Mouse (Mus musculus): ENCODE data around the gene Ggn. TPM values are rescaled to one million over a fixed set of nuclear protein-coding genes. Genes with fewer than 3 reads are reported as not detected.
"Not testable (repeated sequence)": the region's sequence is repeated elsewhere in the genome, so short reads cannot be mapped to it uniquely, and the experiment has no call there.

Ggn gene
- total RNA-seq (2021), result 1 to 10 TPM; 1.1 to 1.7 TPM
- polyA plus RNA-seq (2012; rRNA removed), result 3.0 and 3.8 TPM in 2 replicates
- long read RNA-seq, result 0 reads

- peak; percentile 88 for DNase-seq
These were observed at the start of gene Ggn, which contains the start of gene Spred3 for GRCm38 (mm10) chr7:29170066-29170754. TSS of gene Ggn (plus strand) at chr7:29170210. TSS of gene Spred3 (minus strand) at chr7:29170411.

DNA sequence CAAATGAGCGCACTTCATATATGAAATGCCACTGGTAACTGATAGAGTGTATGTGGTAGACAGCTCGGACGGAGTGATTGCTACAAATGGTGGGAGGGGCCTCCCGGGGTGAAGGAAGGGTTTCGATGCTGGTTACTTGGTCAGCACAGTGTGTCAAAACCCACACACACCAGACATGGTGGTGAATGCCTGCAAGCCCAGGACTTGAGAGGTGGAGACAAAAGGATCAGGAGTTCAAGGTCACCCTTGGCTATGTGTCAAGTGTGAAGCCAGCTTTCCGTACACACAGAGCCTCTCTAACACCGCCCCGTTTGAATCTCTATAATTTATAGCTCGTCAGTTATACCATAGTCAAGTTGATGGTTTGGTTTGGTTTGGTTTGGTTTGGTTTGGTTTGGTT, 47.2 kb upstream of the Ggn start:
- no peak for DNase-seq

GRCm38 (mm10) chr7:29123531-29124358, 46.3 kb upstream of the Ggn start:
- DNase-seq, result no peak

DNA sequence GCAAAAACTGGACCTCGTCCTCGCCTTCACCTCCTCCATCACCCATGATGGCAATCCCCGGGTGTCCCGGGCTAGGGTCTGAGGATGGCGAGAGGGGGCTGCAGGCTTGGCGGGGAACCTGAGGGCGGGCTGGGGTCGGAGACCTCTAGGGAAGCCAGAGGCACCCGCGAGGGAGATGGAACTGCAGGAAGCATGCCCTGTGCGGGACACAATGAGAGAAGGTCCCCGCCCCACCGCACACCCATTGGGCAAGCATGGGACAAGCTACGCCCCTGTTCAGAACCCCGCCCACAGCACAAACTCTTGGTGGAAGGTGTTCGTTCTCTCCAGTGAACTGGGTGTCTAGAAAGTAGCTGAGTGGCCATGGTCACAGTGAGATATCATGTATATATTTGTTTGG, 45.0 kb upstream of the Ggn start, which contains the start of gene Ryr1:
Ryr1 (minus strand) TSS at position 210 of the 400 bp plus-strand sequence.
- DNase-seq, result peak; percentile 74

- peak; percentile 71 for DNase-seq
These were observed 43.7 kb upstream of the Ggn start for GRCm38 (mm10) chr7:29126173-29126915.

GRCm38 (mm10) chr7:29128725-29129124, 41.3 kb upstream of the Ggn start:
- DNase-seq, result no peak

DNA sequence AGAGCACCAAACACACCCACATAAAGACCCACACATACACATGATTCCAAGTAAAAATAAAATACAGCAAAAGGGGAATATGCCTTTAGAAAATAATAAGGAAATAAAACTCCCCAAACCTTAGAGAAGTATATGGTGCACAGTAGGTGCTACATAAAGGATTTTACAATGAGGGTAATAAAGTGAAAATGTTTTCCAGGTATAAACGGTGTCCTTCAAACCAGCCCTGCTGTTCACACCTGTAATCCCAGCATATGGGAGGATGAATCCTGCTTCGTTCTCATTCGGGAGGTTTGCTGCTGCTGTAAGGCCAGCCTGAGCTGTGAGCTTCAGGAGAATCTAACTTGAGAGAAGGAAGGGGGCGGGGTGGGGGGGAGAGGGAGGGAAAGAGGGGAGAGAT, 35.8 kb upstream of the Ggn start:
- no peak for DNase-seq

- DNase-seq, result peak; percentile 25
These were observed 35.2 kb upstream of the Ggn start, which contains the start of gene Rasgrp4 for GRCm38 (mm10) chr7:29134693-29135386. TSS of gene Rasgrp4 (plus strand) at chr7:29134851.

- peak; percentile 60 for DNase-seq
These were observed 32.6 kb upstream of the Ggn start for GRCm38 (mm10) chr7:29137429-29137828.

GRCm38 (mm10) chr7:29139237-29139636, 30.8 kb upstream of the Ggn start:
- DNase-seq, result not testable (repeated sequence)

- DNase-seq, result no peak
These were observed 28.6 kb upstream of the Ggn start for GRCm38 (mm10) chr7:29141416-29141815.

DNA sequence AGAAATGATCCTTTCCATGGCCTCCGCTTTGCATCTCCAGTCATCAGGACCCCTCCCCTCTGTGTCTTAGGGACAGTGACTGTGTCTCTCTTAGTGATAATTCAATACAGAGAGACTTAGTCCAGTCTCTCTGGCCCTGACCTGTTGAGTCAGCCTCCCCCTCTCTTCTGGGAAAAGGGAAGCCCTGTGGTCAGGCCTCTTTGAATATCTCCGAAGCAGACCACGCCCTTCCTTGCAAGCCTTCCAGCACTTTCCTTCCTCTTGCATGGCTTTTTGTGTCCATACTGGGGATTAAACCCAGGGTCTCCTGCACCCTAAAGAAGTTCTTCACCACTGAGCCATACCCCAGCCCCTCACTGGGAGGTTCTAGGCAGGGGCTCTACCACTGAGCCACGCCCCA, 26.0 kb upstream of the Ggn start:
- peak; percentile 38 for DNase-seq

- DNase-seq, result no peak
These were observed 23.2 kb upstream of the Ggn start for GRCm38 (mm10) chr7:29146625-29147367.

DNA sequence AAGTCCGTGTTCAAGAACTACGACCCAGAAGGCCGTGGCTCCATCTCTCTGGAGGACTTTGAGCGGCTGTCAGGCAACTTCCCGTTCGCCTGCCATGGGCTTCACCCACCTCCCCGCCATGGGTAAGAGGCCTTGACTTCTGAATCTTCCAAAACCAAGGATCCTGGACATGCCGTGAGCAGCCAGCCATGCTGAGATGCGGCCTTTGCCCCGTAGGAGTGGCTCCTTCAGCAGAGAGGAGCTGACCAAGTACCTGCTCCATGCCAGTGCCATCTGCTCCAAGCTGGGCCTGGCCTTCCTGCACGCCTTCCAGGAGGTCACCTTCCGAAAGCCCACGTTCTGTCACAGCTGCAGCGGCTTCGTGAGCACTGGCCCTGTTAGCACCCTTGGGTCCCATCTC, 21.2 kb upstream of the Ggn start:
- DNase-seq, result no peak

DNA sequence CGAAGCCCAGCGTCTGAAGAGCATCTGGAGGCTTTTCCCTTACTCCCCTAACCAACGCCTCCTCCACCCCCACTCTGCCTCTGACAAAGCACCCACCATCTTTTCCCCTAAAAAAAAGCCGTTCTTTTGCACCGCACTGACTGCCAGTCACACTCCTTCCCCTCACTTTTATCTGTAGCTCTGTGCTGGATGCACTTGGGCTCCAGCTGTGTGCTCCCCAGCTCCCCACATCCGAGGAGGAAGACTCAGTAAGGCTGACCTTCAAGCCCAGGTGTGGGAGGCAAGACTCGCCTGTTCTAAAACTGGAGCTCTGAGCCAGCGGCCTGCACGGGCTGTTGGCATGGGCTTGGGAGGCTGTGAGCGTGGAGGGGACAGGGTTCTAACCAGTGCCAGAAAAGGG, 18.5 kb upstream of the Ggn start:
- DNase-seq, result no peak

- DNase-seq, result no peak
These were observed 15.8 kb upstream of the Ggn start for GRCm38 (mm10) chr7:29154018-29154720.

DNA sequence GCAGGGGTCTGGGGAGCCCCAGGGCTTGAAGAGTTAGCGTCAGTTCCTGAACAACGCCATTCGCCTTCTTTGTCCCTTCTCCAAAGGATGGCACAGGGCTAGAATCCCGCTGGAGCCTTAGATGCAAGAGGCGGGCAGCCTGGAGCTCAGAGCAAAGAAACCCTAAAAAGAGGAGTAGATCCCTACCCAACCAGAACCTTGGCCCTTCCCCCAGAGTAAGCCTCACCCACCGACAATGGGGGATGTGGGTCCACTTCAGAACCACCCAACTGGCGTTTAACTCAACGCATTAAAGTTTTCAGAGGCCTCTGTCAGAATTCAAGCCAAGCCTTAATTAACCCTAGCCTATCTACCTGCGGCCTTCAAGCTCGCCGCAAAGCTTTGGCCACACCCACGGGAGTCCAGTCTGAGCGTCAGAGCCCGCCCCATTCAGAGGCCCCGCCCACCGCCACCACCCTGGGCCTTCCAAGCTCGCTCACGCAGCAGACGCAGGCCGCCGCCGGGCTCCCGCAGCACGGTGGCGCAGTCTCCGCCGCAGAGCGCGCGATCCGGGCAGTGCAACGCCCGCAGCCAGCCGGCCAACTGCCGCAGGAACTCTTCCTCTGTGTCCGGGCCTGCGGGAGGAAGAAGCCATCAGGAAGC, 14.7 kb upstream of the Ggn start:
- DNase-seq, result peak; percentile 94

- DNase-seq, result peak; percentile 91
These were observed 13.9 kb upstream of the Ggn start, which contains the start of gene Fam98c for GRCm38 (mm10) chr7:29155838-29156782. TSS of gene Fam98c (minus strand) at chr7:29156234.
